Mouse (Mus musculus) liver, postnatal 0 days (tissue): ENCODE data around the gene 4833439L19Rik.

Experiments used
- CTCF ChIP-seq: sonication (generic); IDR thresholded peaks from 2 replicates; pipeline ENCODE4 v1.5.1; 2016; ENCODE audit warnings: antibody characterized with exemption, low read depth
- EP300 ChIP-seq: IDR thresholded peaks from 2 replicates; pipeline ENCODE4 v1.6.1; 2016; ENCODE audit warnings: antibody characterized with exemption, low read depth, mild to moderate bottlenecking

DNA sequence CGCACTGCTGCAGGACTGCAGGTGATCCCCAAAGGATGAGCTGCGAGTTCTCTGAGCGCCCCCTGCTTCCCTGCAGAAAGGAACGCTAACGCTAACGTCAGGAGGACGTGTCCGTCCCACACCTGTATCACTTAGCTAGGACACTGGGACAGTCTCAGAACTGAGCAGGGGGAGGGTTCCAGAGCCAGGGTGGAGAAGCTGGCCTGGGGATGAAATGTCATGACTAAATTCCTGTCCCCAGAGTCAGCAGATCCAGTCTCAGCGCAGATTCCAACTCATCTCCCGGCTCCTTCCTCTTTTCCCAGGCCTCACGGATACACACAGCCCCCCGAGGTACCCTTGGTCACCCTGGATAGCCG is 45.4 kb upstream of the 4833439L19Rik start:
- TF ChIP-seq CTCF: no peak
- no peak for TF ChIP-seq EP300
